Mouse (Mus musculus) heart, adult 9 months (tissue): ENCODE data around the gene Ccer1.
"Not testable (repeated sequence)": the region's sequence is repeated elsewhere in the genome, so short reads cannot be mapped to it uniquely, and the experiment has no call there.

ENCODE experiments used
- DNase-seq, 2 experiments: peaks; one replicate each; pipeline ENCODE4 v3.0.0; 2022; ENCODE audit warnings: low spot score in 2 of 2

Ccer1 gene

GRCm38 (mm10) chr10:97692913-97693312 lies at the start of gene Ccer1:
Gene Ccer1, plus strand, starts transcription at chr10:97693059.
- DNase-seq: no peak

DNA sequence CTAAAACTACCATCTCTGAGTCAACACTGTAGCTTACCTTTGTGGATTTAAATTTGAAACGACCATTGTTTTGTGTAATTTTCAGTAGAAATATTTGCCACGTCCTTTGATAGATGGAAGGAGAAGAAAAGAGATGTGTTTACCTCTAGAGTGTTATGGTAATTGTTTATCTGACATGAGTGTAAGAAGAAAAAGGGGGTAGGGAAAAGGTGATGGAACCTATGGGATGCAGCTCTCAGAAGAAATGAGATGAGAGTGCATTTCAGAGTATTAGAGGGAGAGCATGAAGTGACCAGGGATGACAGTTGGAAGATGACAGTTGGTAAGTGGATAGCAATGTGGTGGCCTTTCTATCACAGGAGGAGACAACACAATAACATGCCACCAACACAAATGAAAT lies 49.1 kb upstream of the Ccer1 start, which contains the start of gene Epyc:
Gene Epyc (plus strand): TSS at position 301 of the 400 bp plus-strand sequence.
- no peak for DNase-seq

DNA sequence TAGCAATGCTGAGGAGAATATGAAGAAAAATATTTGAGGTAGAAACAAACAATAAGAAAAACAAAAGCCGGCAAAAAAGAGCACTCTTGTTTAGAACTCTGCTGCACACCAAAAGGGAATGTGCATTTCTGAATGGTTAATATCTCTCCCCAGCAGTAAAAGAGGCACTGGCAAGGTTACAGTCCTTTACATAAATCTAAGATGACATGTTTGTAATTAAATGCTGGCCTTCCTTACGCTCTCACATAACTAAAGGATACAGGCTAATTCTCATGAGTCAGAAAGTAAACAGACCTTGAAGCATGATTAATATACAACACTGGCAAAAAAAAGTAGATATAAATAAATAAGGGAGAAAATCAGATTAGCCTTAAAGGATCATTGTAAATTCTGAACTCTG lies 42.5 kb upstream of the Ccer1 start:
- DNase-seq: no peak

DNA sequence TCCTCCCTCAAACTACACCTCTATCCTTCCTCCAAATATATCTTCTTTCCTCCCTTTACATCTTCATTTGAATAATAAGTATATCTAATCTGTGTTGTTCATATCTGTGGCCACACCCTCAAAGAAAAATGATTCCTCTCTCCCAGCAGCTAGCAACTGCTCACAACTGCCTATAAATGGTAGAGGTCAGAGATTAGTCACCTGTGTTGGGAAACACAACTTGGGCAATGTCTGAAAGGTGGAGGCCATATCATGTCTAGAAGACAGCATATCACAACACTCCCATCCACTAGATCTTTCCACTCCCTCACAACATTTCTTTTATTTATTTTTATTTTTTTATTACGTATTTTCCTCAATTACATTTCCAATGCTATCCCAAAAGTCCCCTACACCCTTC lies 33.4 kb upstream of the Ccer1 start:
- DNase-seq: no peak

DNA sequence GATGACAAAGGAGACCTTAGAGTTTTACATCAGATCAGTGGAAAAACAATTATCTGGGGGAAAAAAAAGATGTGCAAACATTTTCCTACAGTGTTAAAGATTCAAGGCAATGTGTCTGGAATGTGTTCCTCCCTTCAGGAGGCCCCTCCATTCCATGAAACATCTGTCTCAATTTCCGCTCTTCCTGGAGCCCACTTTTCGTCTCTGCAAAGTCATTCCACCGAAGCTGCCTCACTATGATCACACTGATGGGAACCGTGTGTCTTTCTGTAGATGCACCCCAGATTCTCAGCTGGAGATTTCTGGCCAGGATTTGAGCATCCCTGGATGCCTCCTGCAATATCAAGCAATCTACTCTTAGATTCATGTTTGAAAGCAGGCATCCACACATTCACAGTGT lies 24.2 kb upstream of the Ccer1 start:
- peak; percentile 4 to 10 for DNase-seq

- DNase-seq: peak; percentile 30 to 46
Measured at GRCm38 (mm10) chr10:97670202-97670601, 22.7 kb upstream of the Ccer1 start.

GRCm38 (mm10) chr10:97673239-97673638 lies 19.6 kb upstream of the Ccer1 start:
- DNase-seq: no peak

GRCm38 (mm10) chr10:97682981-97683380 lies 9.9 kb upstream of the Ccer1 start:
- DNase-seq: peak; percentile 27 to 34

DNA sequence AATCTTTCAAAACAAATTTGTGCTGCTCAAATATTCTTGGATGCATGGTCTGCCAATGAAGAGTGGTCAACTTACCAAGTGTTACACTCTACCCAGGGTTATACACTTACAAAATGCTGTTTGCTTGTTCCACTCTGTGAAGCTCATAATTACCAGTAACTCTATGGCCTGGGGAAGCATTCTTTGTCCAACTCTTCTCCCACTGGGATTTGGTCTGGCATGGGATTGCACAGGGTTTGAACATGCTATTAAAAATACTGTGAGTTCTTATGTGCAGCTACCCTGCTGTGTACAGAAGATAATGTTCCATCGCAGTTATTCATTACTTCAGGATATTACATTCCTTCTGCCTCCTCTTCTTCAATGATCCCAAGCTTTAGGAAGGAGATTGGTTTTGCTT lies 5.7 kb upstream of the Ccer1 start:
- DNase-seq: peak; percentile 51 to 59

DNA sequence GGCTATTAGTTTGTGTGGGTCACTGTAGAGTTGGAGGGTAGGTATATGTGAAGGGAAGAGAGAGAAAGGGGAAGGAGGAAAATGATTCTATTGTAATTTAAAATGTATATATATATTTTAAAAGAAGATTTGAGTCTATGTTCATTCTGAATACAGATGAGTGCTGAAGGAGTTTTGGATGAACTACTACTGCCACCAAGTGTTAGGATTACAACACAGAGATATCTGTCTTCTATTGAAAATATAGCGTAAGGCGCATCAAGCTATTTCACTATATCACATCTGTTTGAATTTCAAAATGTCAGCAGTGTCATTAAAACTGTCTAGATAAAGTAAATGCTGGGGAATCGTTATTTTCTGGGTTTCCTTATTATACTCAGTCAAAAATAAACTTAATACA lies 3.4 kb upstream of the Ccer1 start:
- DNase-seq: no peak

DNA sequence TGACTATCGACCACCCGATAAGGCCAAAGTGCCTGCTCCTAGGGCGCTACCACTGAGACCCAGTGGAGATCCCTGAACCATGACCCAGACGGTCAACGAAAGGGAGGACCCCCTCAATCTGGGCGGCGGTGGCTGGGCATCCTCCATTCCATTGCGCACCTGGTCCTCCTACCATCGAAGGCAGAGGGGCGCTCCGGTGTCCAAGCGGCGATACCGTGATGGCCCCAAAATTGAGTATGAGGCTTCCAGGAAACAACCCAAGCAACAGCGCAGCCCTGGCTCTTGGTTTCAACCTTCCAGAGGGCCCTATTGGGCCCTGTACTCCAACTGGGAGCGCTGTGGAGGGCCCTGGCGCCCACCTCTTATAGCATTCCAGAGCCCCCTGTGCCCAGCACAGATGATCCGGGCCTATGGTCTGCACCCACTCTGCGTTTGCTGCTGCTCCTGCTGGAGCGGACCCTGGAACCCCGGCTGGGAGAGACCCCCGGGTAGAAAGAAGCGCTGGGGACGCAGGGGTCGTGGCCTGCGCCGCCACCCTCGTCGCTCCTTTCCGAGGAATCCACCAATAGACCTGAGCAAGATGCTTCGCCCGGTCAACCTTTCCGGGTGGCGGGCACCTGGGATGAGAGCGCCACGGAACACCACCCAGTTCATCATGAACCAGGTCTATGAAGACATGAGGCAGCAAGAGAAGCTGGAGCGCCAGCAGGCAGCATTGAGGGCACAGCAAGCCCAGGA lies 708 bp downstream of the Ccer1 start:
- DNase-seq: no peak

DNA sequence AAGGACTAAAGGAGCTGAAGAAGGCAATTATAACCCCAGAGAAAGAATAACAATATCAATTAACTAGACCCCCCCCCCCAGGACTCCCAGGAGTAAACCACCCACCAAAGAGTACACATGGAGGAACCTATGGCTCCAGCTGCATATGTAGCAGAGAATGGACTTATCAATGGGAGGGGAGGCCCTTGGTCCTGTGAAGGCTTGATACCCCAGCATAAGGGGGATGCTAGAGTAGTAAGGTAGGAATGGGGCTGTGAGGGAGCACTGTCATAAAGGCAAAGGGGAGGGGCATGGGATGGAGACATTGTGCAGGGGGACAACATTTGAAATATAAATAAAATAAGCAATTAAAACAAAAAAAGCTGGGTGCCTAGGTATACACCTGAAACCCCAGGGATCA lies 9.5 kb downstream of the Ccer1 start:
- no peak for DNase-seq

GRCm38 (mm10) chr10:97704562-97704961 lies 11.7 kb downstream of the Ccer1 start:
- no peak for DNase-seq

- DNase-seq: no peak
Measured at GRCm38 (mm10) chr10:97712687-97713086, 19.8 kb downstream of the Ccer1 start.

DNA sequence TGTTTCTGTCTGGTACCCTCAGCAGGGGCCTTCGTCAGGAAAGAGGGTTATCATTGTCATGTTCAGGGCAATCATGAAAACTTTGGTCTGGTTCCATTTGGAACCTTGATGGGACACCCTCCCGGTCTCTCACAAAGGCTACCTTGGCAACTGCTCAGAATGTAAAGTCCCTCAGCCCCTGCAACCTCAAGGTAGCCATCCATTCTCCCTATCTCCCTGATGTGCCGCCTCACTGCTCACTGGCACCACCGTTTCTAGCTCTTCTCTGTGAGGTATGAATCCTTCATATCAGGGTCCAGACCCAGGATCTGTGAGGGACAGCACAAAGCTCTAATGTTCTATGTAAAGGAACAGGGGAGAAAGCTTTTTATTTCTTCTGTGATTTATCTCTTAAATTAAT lies 21.7 kb downstream of the Ccer1 start:
- no peak for DNase-seq

DNA sequence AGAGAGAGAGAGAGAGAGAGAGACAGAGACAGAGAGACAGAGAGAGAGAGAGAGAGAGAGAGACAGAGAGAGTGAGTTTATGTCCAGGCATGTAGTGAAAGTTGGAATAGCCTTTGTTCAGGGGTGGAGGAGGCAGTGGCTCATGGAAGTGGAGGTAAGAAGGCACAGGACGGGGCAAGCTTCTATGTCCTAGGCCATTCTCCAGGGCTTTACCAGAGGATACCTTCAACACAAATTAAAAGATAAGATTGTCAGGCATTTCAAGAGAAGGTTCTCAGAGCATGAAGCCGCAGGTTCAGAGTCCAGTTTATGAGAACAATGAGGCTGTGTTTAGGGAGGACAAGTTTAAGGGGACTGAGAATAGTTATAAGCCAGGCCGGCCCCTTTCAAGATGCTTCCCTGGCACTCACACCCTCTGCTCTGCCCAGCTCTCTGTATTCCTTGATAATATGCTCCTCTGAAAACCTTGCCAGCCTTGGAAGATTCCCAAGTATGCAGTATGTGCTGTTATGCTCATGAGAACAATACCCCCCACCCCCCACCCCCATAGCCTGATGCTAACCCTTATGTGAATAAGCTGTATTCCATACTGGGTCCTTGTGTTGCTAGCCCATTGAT lies 22.5 kb downstream of the Ccer1 start:
- no peak for DNase-seq

GRCm38 (mm10) chr10:97717233-97717632 lies 24.4 kb downstream of the Ccer1 start:
- DNase-seq: no peak

DNA sequence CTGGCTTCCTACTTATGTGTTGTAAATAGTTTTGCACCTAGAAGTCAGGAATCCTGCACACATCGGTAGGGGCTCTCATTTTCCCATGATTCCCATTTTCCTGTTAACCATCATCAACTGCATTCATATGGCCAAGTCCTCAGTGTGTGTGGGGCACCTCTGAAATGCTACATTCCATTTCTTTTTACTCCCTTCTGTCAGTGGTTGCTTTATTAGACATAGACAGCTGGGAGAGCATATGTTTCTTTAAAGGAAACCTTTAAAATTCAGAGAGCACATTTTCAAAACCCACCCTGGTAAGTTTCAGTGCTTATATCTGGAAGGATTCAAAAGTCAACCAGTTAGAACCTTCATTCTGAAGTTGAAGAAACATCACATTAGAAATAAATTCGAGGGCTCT lies 25.2 kb downstream of the Ccer1 start:
- no peak for DNase-seq

DNA sequence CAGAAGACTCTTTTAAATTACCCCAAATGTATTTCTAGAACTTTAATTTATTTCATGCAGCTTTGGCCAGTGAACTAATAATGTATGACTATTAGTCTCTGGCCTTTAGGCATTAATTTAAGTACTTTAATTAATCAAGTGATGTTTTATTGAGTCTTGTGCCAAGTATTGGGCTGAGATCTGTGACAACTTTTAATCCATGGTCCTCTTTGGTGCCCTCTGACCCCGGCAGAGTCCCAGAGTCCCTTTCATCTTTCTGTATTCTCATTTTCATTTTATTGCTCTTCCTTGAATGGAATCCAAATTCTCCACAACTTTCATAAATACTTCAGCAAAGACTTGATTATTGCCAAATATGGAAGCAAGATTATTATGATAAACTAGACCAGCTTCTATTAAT lies 27.8 kb downstream of the Ccer1 start:
- no peak for DNase-seq

- DNase-seq: no peak
Measured at GRCm38 (mm10) chr10:97722709-97723108, 29.9 kb downstream of the Ccer1 start.

DNA sequence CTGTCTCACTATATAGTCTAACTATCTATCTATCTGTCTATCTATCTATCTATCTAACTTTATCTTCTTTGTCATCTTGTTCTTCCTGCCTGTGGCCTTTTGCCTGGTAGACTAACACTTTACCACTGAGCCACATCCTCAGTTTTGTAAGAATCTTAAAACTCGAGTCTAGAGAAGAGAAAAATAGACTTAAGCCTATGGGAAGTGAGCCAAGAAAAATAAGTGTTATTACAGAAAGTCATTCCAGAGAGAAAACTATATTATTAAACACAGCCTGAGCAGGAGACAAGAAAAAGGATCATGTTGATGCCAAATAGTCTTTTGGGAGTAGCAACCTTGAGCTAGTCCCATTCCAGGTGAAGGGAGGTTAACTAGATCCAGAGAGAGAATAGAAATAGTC lies 33.1 kb downstream of the Ccer1 start:
- no peak for DNase-seq

GRCm38 (mm10) chr10:97726655-97727054 lies 33.8 kb downstream of the Ccer1 start, which contains the start of gene C030005K15Rik:
Gene C030005K15Rik, minus strand, starts transcription at chr10:97726755.
- not testable (repeated sequence) for DNase-seq
